Mouse (Mus musculus): ENCODE measurements around the gene Ptprn2. TPM values are rescaled to one million over a fixed set of nuclear protein-coding genes. Genes with fewer than 3 reads are reported as not detected.
A peak's percentile ranks its signal among the peaks of the same experiment; 100 is the strongest.

The Ptprn2 gene
- total RNA-seq, 2 experiments from 2014 or later: 0.12 to 0.19 TPM

DNA sequence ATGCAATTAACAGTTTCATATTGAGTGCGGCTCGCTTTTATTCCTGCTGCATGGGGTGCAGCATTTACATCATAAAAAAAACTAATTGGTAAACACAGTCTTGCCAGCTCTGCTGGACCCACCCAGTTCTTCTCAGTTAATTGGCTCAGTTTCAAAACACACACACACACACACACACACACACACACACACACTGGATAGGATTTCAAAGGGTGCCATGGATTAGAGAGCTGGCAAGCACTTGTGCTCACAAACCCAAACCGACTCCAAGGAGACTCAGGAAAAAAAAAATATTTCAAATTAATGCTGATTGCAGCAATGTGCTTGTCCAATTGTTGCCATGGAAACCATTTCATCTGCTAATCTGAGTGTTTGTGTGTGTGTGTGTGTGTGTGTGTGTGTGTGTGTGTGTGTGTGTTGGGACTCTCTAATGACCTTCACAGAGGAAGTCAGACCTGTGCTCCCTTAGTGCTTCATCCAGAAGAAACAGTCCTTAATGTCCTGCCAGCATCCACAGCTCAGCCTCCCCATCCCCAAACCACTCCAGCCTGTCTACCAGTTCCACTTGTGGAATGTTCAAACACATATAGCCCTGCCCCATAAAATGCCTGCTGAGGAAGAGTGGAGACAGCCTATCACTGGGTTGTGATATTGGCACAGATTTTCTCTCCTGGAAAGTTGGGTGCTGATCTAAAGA, 452.8 kb downstream of the Ptprn2 start:
- intact Hi-C loops (cut with DNase I): no loop called here
- DNase-seq: no peak

DNA sequence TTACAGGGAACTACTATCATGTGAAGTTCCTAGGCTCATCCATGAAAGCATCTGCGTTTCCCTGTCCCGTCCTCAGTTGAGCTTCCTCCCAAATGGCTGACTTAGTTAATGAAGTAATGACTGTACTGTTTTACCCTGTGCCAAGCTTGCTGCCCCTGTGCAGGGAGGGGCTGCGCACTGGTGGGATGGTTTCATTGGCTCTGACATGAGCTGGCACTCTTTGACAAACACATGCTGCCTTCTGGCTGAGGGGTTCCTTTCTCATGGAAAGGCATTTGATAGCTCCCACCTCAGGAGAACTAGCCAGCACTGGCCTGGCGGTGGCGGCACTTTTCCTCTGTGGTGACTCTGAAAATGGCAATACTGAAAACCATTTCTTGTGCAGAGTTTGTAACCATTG, 458.4 kb downstream of the Ptprn2 start:
- no peak for DNase-seq
- intact Hi-C loops (cut with DNase I): no loop called here

DNA sequence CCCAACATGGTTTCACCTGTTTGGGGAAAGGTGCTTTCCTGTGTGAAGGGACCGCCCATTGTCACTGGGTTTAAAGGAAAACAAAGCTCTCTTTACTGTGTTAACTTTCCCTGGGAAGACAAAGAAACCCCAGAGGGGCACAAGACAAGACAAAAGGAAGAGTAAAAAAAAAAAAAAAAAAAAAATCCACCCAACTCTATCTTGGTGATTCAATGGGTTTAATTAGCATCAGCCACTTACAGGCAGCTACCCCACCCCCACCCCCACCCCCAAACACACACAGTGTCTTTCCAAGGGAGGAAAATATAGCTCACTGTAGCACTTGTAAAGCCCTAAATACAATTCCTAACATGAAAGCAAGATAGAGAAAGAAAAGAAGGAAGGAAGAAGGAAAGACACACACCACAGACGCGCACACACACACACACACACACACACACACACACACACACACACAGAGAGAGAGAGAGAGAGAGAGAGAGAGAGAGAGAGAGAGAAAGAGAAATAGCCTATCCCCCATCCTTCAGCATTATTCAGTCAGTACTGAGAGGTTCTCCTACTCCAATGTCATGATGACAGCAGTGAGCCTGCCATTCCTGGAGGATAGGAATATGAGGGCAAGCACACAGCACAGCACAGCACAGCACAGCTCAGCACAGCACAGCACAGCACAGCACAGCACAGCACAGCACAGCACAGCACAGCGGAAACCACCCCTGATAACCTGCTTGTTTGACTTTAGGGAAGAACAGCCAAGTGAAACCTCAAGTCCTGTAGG, 462.8 kb downstream of the Ptprn2 start:
- intact Hi-C loops (cut with DNase I): no loop called here
- no peak for DNase-seq

DNA sequence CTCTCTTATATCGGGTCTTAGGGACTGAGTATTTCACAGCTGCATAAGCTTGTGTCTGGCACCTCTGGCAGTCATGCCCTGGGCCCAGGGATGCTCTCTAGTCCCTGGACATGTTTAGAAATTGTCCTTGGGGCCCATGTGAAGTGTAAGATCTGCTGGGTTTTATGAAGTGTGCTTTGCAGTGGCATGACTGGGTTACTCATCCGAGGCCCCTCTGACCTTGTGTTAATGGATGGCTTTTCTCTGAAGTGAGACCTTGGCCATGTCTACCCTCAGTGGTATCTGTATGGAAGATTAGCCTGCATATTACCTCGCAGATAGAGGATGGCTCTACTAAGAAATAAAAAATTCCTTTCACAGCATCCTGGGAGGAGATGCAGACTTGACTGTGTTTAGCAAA, 464.2 kb downstream of the Ptprn2 start:
- no peak for DNase-seq
- intact Hi-C loops (cut with DNase I): no loop called here

DNA sequence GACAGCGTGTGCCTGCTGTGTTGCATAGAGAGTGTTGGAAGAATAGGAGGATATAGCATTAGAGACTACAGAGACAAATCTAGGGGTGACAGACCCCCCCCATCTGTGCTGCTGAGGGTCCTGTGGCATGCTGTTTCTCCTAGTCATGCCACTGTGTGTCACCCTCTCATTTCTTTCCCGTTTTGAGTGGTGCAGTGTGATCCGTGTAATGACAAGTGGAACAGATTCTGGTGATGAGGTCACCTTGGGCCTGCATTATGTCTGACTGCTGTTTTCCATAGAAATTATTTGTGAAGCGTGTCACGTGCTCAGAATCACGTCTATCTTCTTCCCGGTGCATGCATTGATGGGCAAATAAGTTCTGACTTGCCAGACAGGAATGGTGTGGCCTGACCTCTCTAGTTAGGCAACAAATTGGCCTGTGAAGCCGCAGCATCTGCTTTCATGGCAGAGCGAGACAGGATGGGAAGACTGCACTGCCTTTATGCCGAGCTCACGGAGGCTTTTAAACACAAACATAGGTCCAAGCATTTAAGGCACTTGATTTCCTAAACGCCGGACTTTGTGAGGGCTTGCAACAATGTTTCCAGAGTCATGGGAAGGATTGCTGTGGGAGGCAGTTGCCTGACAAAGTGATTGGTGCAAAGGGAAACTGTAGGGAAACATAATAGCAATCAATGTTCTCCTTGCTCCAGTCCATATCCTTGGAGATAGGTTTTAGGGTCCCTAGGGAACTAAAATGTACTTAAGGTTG, 467.1 kb downstream of the Ptprn2 start:
- intact Hi-C loops (cut with DNase I): no loop called here

DNA sequence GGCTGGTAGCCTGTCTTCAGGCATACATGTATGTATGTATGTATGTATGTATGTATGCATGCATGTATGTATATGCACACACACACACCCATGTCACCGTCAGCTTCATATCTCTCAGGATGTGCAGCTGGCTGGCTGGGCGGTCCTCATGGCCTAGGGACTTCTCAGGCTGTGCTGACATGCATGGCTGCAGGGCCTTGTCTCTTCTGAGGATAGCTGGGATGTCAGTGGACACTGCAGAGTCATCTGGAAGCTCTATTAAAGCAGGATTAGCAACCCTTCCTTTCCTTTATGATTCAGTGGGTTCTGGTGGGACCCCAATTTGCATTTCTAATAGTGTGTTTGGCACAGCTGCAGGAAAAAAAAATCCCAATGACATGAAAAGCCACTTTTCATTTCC, 473.6 kb downstream of the Ptprn2 start:
- no peak for DNase-seq
- intact Hi-C loops (cut with DNase I): no loop called here

More for the DNA sequence above, 467.1 kb downstream of the Ptprn2 start:
- DNase-seq: no peak

DNA sequence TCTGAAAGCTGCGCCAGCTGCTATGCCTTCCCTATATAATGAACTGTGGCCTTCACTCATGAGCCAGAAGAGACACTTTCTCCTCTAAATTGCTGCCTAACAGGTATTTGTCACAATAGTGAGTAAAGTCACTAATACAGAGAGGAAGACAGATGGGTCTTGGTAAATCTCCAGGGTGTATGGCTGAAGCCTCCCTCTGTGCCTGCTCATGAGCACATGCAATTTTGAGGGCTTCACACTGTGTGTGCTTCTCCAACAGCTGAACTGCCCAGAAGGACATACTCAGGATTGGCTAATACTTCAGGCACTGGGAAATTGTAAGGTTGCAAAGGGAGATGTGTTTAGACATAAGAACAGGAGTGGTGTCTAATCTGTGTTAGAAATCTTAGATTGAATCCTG, 478.4 kb downstream of the Ptprn2 start:
- intact Hi-C loops (cut with DNase I): no loop called here
- DNase-seq: no peak

DNA sequence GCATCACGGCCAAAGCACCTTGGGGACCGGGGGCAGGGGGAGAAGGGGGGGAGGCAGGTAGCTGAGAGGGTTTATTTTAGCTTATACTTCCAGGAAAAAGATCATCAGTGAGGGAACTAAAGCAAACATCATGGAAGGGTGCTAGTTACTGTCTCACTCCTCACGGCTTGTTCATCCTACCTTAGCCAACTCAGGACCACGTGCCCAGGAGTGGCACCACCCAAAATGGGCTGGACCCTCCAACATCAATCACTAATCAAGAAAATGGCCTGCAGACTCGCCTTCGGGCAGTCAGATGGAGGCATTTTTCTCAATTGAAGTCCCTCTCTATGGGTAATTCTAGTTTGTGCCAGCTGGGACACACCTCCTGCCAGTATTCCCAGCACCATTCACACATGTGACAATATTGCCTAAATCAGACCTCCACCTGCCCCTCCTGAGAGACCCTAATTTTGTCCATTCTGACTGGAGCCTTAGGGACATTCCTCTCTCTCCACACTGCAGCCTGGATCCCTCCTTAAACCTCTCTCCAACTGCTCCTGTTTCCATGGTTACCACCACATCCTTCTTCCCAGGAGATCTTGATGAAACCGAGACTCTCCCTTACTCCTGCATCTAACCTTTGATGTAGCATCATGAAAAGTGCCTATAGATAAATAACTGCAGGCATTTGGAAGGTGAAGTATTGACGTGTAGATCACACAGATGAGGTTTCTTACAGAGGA, 482.9 kb downstream of the Ptprn2 start:
- intact Hi-C loops (cut with DNase I): no loop called here
- DNase-seq: no peak

DNA sequence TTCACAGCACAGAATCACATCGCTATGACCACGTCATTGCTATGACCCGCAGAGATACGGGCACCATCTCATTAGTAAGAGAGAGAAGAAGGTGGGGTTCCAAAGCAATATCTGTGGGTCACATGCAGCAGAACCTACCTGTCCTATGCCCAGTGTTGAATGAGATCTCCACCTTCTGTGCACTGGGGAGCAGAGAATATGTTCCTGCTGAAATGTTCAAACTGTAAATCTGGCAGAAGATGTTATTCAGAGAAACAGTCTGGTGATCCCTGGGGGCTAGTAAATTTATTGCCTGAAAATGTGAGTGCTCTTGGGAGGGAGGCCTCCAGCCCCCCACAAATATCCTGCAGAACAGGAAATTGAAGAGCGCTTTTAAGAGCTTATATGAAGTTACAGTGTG, 490.0 kb downstream of the Ptprn2 start:
- intact Hi-C loops (cut with DNase I): no loop called here
- no peak for DNase-seq

DNA sequence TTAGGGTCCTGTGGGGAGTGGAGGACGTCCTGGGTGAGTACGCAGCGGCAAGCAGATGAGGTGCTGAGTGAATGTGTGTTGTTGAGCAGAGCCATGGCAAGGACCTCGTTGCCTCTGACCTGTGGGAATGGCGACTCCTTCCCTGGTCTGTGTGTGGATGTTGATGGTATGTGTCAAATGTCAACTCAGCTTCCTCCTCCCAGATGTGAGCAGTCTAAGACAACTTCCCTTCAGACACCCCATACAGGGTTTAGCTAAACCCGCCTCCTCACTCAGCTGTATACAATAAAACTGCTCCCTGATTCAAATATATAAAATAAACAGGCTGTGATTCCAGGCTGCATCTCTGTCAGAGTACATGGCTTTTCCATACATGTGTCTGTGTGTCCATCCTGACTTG, 491.5 kb downstream of the Ptprn2 start:
- no peak for DNase-seq
- intact Hi-C loops (cut with DNase I): no loop called here

DNA sequence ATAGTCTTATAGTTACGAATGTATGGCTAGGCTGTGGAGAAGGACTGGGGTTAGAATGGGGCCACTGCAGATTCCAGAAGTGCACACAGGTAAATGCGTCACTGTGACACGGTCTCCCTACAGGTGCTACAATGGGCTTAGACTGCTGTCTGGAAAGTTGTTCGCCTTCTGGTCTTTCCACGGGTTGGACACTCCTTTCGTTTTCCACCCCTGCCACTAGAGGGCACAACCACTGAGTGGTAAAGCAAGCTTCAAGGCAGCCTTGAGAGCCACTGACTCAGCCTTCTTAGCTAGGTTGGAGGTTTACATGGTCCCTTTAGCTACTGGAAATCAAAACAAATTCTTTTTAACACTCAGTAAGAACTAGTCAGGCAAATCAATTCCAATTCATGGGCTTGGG, 492.7 kb downstream of the Ptprn2 start:
- DNase-seq: no peak
- intact Hi-C loops (cut with DNase I): no loop called here

DNA sequence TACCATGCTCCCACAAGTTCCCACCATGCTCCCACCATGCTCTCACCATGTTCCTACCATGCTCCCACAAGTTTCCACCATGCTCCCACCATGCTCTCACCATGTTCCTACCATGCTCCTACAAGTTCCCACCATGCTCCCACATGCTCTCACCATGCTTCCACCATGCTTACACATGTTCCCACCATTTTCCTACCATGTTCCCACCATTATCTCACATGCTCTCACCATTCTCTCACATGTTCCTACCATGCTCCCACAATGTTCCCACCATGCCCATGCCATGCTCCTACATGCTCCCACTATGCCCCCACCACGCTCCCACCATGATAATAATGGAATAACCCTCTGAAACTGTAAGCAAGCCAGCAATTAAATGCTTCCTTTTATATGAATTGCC, 495.8 kb downstream of the Ptprn2 start:
- no peak for DNase-seq
- intact Hi-C loops (cut with DNase I): no loop called here

DNA sequence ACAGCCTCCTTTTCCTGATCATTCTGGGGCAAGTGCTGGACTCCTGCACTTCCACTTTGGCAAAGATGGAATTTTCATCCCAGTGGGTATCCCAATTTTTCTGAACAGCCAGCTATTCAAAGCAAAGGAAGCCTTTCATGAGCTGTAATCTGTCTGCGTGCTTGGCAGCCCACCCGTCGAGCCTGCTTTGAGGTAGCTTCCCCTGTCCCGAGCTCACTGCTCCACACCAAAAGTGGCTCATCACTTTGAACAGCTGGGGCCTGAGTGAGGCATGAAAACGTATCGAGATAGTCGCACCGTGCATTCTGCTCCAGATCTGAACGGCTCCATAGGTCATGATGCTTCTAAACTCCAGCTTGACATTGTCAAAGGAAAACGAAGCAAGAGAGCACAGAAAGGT, 503.6 kb downstream of the Ptprn2 start:
- no peak for DNase-seq
- intact Hi-C loops (cut with DNase I): no loop called here

DNA sequence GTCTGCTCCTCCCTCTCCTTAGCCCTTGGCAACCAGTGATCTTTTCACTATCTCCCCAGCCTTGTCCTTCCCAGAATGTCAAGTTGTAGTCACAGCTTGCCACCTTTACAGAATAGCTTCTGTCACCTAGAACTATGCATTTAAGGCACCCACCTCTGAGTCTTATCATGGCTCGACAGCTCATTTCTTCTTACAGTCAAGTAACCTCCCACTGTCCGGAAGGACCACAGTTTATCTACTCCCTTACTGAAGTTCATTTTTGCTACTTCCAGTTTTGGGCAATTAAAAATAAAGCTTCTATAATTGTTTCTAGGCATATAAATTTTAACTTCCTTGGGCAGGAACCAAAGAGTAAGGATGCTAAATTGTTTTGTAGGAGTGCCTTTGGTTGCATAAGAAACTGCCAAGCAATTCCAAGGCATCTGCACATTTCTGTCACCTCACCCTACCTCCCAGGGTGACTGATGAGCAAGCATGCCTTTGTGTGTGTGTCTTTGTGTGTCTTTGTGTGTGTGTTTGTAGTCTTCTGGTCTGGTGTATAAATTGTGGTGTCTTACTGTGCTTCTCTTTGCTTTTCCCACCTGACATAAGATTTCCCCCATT, 516.1 kb downstream of the Ptprn2 start:
- intact Hi-C loops (cut with DNase I): no loop called here
- no peak for DNase-seq

DNA sequence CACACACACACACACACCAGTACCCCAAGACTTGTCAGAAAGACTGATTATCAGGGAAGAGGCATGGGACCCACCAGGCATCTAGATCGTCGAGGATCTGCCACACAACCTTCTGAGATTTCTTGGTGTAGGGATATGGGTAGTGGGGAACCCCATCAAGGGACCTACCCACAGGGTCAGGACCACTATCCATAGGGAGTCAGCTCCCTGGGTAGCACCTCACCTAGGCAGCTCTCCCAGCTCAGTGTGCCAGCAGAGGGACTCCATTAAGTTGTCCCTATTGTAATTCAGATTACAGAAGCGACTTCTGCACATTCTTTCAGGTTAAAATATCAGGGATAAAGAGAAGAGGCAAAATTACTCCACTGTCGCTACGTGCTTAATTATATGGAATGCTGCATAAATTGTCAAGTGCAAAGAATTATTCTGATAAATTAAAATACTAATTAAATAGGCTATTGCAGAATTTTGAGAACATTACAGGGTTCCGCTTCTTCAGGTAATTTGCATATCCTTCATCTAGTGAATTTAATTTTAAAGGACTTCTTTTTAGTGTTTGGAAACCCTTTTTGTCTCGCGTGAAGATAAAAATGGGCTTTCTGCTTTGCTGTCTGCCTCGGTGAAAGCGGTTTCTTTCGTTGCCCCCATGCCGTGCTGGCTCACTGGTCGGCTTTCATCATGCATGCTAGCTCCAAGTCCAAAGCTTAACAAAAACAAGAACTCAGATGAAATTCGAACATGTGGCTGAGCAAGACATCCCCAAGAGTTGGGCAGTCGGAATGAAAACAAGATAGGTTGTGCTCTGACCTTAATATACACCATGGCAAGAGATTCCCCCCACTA, 531.5 kb downstream of the Ptprn2 start:
- DNase-seq: no peak
- intact Hi-C loops (cut with DNase I): no loop called here

DNA sequence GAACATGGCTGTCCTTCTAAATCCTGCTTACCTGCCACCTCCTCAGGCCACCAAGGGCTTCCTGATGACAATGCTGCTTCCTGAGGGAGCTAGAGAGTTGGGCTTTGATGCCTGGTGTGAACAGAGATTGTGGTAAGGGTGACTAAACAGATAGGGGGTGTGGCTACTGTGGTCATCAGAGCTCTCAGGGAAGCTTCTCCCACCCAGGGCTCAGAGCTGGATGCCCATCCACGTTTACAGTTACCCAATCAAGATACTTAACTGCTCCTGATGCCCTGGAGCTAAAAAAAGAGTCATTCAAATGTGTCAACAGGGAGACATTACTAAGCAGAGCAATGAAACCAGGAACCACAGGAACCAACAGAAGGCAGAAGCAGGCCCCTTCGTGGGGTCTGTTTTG, 532.4 kb downstream of the Ptprn2 start:
- DNase-seq: no peak
- intact Hi-C loops (cut with DNase I): no loop called here

DNA sequence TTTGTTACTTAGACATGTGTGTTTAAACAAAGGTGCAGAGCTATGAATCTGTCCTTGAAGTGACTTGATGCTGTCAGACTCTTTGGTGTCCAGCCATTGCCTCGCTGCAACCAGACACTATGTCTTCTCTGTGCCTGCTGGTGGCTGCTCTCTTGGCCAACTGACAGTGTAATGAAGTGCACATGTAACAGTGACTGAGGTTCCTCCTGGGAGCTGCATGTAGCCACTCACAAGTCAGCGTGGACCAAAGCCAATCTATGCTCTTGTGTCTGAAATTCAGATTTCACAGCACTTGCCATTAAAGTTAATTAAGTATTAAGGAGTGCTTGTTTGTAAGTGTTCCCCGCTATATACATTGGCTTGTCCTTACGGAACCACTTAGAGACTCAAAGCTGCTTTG, 537.7 kb downstream of the Ptprn2 start:
- no peak for DNase-seq
- intact Hi-C loops (cut with DNase I): no loop called here

DNA sequence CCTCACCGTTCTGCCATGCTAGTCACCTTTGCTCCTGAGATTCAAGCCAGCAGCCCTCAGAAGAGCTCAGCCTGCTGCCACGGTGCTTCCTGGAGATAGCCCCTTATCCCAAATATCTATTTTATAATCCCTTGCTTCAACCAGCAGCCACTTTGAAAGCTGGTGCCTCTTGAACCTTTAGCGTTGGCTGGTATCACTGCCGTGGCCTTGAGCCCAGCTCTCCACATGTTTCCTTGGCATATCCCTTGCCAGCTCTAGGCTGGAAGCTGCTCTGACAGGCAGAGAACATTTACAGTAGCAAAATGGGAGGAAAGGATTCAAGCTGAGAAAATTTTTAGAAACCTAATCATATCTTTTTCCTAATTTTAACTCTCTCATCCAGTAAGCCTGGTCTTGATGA, 539.4 kb downstream of the Ptprn2 start:
- intact Hi-C loops (cut with DNase I): no loop called here
- DNase-seq: peak; percentile 16 to 55

DNA sequence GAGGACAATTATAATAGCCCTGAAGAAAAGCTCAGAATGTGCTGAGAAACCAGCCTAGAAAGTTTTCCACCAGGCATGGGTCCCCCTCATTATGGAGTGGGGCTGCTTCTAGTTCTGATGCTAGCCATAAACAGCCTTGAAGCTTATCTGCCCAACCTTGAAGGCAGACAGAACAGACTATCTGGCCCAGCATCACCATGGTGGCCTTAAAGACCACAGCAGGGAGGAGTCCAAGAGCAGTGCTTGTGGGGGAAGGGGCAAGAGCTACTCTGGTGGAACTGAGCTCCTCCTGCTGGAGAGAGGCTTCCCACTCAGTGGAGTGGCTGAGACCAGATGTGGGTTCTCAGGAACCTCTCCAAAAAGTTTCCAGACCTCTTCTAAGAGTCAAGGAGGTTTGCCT, 540.2 kb downstream of the Ptprn2 start:
- DNase-seq: no peak
- intact Hi-C loops (cut with DNase I): no loop called here

DNA sequence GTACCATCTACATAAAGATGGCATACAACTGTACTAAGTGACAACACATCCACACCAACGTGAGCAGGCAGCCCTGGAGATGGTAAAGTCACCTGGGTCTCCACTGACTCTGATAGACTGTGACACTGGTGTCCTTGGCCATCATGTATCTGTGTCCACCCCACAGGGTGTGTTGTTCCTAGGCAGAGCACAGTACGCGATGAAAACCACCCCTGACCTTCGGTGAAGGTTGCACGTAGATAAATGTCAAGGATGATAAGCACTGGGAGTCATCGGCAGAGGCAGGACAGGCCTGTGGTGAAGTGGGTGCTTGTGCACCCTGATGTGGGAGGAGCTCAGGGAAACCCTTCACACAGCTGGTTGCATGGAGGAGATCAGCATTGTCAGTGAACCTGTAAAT, 541.8 kb downstream of the Ptprn2 start:
- intact Hi-C loops (cut with DNase I): no loop called here
- DNase-seq: no peak

Data from heart, postnatal 14 days (tissue).